Mouse (Mus musculus): Measurements from ENCODE around the gene Gstm6. TPM values are rescaled to one million over a fixed set of nuclear protein-coding genes. Genes with fewer than 3 reads are reported as not detected.
"Not testable (repeated sequence)": the region's sequence is repeated elsewhere in the genome, so short reads cannot be mapped to it uniquely, and the experiment has no call there.

Gstm6 gene
- total RNA-seq (2021): 5.9 and 7.1 TPM in 2 replicates
- long read RNA-seq, transcript Gstm6-205 (8 exons, 1,153 nt): major isoform, 33 of 48 reads
- long read RNA-seq, partial matches to known transcripts: 10 of 48 reads
- long read RNA-seq, other reads (novel, unspliced or antisense): 5 of 48 reads

- no peak for DNase-seq
These were observed at the start of gene Gstm6 for GRCm38 (mm10) chr3:107943239-107943990. Gene Gstm6, minus strand, starts transcription at chr3:107943749.

- DNase-seq: peak; percentile 35
These were observed 42.6 kb upstream of the Gstm6 start, which contains the start of gene Gstm2 for GRCm38 (mm10) chr3:107986041-107986562. Gene Gstm2, minus strand, starts transcription at chr3:107986453.

- DNase-seq: not testable (repeated sequence)
These were observed 41.6 kb upstream of the Gstm6 start for GRCm38 (mm10) chr3:107985141-107985540.

- DNase-seq: no peak
These were observed 40.9 kb upstream of the Gstm6 start for GRCm38 (mm10) chr3:107984471-107984870.

GRCm38 (mm10) chr3:107983771-107984170 is 40.2 kb upstream of the Gstm6 start:
- no peak for DNase-seq

- peak; percentile 43 for DNase-seq
These were observed 39.2 kb upstream of the Gstm6 start for GRCm38 (mm10) chr3:107982726-107983125.

GRCm38 (mm10) chr3:107981261-107981660 is 37.7 kb upstream of the Gstm6 start:
- no peak for DNase-seq

GRCm38 (mm10) chr3:107977691-107978090 is 34.1 kb upstream of the Gstm6 start:
- no peak for DNase-seq

- no peak for DNase-seq
These were observed 30.7 kb upstream of the Gstm6 start for GRCm38 (mm10) chr3:107974237-107974636.

GRCm38 (mm10) chr3:107972070-107972469 is 28.5 kb upstream of the Gstm6 start:
- DNase-seq: no peak

GRCm38 (mm10) chr3:107971101-107971500 is 27.6 kb upstream of the Gstm6 start:
- DNase-seq: not testable (repeated sequence)

- DNase-seq: no peak
These were observed 25.3 kb upstream of the Gstm6 start, which contains the start of gene Gstm3 for GRCm38 (mm10) chr3:107968724-107969395. Gene Gstm3, minus strand, starts transcription at chr3:107969283.

- DNase-seq: no peak
These were observed 23.1 kb upstream of the Gstm6 start for GRCm38 (mm10) chr3:107966631-107967030.

GRCm38 (mm10) chr3:107965592-107965991 is 22.0 kb upstream of the Gstm6 start:
- DNase-seq: no peak

- peak; percentile 36 for DNase-seq
These were observed 21.2 kb upstream of the Gstm6 start for GRCm38 (mm10) chr3:107964656-107965308.

GRCm38 (mm10) chr3:107964026-107964425 is 20.5 kb upstream of the Gstm6 start:
- no peak for DNase-seq

- DNase-seq: not testable (repeated sequence)
These were observed 11.7 kb upstream of the Gstm6 start for GRCm38 (mm10) chr3:107955260-107955659.

- DNase-seq: peak; percentile 39
These were observed 10.4 kb upstream of the Gstm6 start for GRCm38 (mm10) chr3:107953906-107954305.

- DNase-seq: peak; percentile 88
These were observed 9.8 kb upstream of the Gstm6 start for GRCm38 (mm10) chr3:107953328-107953755.

GRCm38 (mm10) chr3:107950531-107950930 is 7.0 kb upstream of the Gstm6 start:
- no peak for DNase-seq

- DNase-seq: not testable (repeated sequence)
These were observed 5.9 kb upstream of the Gstm6 start for GRCm38 (mm10) chr3:107949461-107949860.

GRCm38 (mm10) chr3:107945729-107946128 is 2.2 kb upstream of the Gstm6 start:
- no peak for DNase-seq

Data from adrenal gland, postnatal 25 days (tissue).